Mouse (Mus musculus): ENCODE measurements around the gene Pdia5. TPM values are rescaled to one million over a fixed set of nuclear protein-coding genes. Genes with fewer than 3 reads are reported as not detected.

Pdia5 gene
- polyA plus RNA-seq, 1 experiment from 2014 or later, result 12.2 TPM

GRCm38 (mm10) chr16:35455822-35456221, 34.9 kb downstream of the Pdia5 start:
- 92% methylated on average over 10 of the region's 10 CpGs for WGBS

GRCm38 (mm10) chr16:35450018-35450630, 40.5 kb downstream of the Pdia5 start:
- Histone ChIP-seq H3K27ac (replicated peaks; ENCODE audit: low read depth, low read length) (no peak overlapping the region), H3K9ac (replicated peaks; ENCODE audit: low read length) (no peak overlapping the region), H3K9me3 (replicated peaks; ENCODE audit: control insufficient read depth, low read length) (no peaks in the 10 kb centered on the region), H3K4me2 (ENCODE audit: low read depth, low read length) (no peak overlapping the region), H3K27me3 (ENCODE audit: control insufficient read depth, insufficient read depth, low read length) (no peaks in the 10 kb centered on the region), H3K4me3 (ENCODE audit: low read depth, low read length) (no peak overlapping the region), H3K4me1 (ENCODE audit: control insufficient read depth, insufficient read depth, low read length) (no peaks in the 10 kb centered on the region), H3K36me3 (replicated peaks; ENCODE audit: control insufficient read depth, insufficient read depth, low read depth, low read length) (no peaks in the 10 kb centered on the region)
- ATAC-seq (replicated peaks; ENCODE audit: insufficient number of reproducible peaks, low FRiP score, low TSS enrichment, low read depth) (no peak), DNase-seq (ENCODE audit: low spot score) (no peak)
- WGBS, result 93% methylated on average over 16 of the region's 16 CpGs

More at GRCm38 (mm10) chr16:35455822-35456221, 34.9 kb downstream of the Pdia5 start:
- H3K4me3 ChIP-seq (ENCODE audit: low read depth, low read length), result no peak overlapping the region
- ATAC-seq (replicated peaks; ENCODE audit: insufficient number of reproducible peaks, low FRiP score, low TSS enrichment, low read depth) (no peak), DNase-seq (ENCODE audit: low spot score) (no peak)
- no peaks in the 10 kb centered on the region for H3K36me3 ChIP-seq (replicated peaks; ENCODE audit: control insufficient read depth, insufficient read depth, low read depth, low read length)
- H3K27me3 ChIP-seq (ENCODE audit: control insufficient read depth, insufficient read depth, low read length), result no peaks in the 10 kb centered on the region
- H3K4me2 ChIP-seq (ENCODE audit: low read depth, low read length), result no peak overlapping the region
- H3K4me1 ChIP-seq (ENCODE audit: control insufficient read depth, insufficient read depth, low read length), result no peaks in the 10 kb centered on the region
- no peak overlapping the region for H3K9ac ChIP-seq (replicated peaks; ENCODE audit: low read length)
- H3K27ac ChIP-seq (replicated peaks; ENCODE audit: low read depth, low read length), result no peak overlapping the region
- H3K9me3 ChIP-seq (replicated peaks; ENCODE audit: control insufficient read depth, low read length), result no peaks in the 10 kb centered on the region

- ATAC-seq (replicated peaks; ENCODE audit: insufficient number of reproducible peaks, low FRiP score, low TSS enrichment, low read depth), result no peak
- WGBS, result 92% methylated on average over 4 of the region's 4 CpGs
- H3K4me1 ChIP-seq (ENCODE audit: control insufficient read depth, insufficient read depth, low read length), result no peaks in the 10 kb centered on the region
Measured at GRCm38 (mm10) chr16:35442026-35442415, 48.7 kb downstream of the Pdia5 start.

GRCm38 (mm10) chr16:35441346-35442025, 49.2 kb downstream of the Pdia5 start:
- H3K27me3 ChIP-seq (ENCODE audit: control insufficient read depth, insufficient read depth, low read length), result no peaks in the 10 kb centered on the region
- H3K9me3 ChIP-seq (replicated peaks; ENCODE audit: control insufficient read depth, low read length), result no peaks in the 10 kb centered on the region
- no peaks in the 10 kb centered on the region for H3K4me1 ChIP-seq (ENCODE audit: control insufficient read depth, insufficient read depth, low read length)
- H3K4me3 ChIP-seq (ENCODE audit: low read depth, low read length), result no peak overlapping the region
- DNase-seq (ENCODE audit: low spot score), result no peak
- H3K27ac ChIP-seq (replicated peaks; ENCODE audit: low read depth, low read length), result no peak overlapping the region
- no peak overlapping the region for H3K4me2 ChIP-seq (ENCODE audit: low read depth, low read length)
- no peaks in the 10 kb centered on the region for H3K36me3 ChIP-seq (replicated peaks; ENCODE audit: control insufficient read depth, insufficient read depth, low read depth, low read length)
- ATAC-seq (replicated peaks; ENCODE audit: insufficient number of reproducible peaks, low FRiP score, low TSS enrichment, low read depth), result no peak
- WGBS, result 92% methylated on average over 9 of the region's 9 CpGs
- no peak overlapping the region for H3K9ac ChIP-seq (replicated peaks; ENCODE audit: low read length)

More at GRCm38 (mm10) chr16:35442026-35442415, 48.7 kb downstream of the Pdia5 start:
- H3K4me3 ChIP-seq (ENCODE audit: low read depth, low read length), result no peak overlapping the region
- no peak overlapping the region for H3K27ac ChIP-seq (replicated peaks; ENCODE audit: low read depth, low read length)
- no peak overlapping the region for H3K9ac ChIP-seq (replicated peaks; ENCODE audit: low read length)
- no peak overlapping the region for H3K4me2 ChIP-seq (ENCODE audit: low read depth, low read length)
- no peaks in the 10 kb centered on the region for H3K27me3 ChIP-seq (ENCODE audit: control insufficient read depth, insufficient read depth, low read length)
- H3K9me3 ChIP-seq (replicated peaks; ENCODE audit: control insufficient read depth, low read length), result no peaks in the 10 kb centered on the region
- no peaks in the 10 kb centered on the region for H3K36me3 ChIP-seq (replicated peaks; ENCODE audit: control insufficient read depth, insufficient read depth, low read depth, low read length)
- DNase-seq (ENCODE audit: low spot score), result no peak

GRCm38 (mm10) chr16:35439046-35439445, 51.6 kb downstream of the Pdia5 start:
- Histone ChIP-seq H3K4me2 (ENCODE audit: low read depth, low read length) (no peak overlapping the region), H3K9me3 (replicated peaks; ENCODE audit: control insufficient read depth, low read length) (no peaks in the 10 kb centered on the region), H3K27ac (replicated peaks; ENCODE audit: low read depth, low read length) (no peak overlapping the region), H3K4me1 (ENCODE audit: control insufficient read depth, insufficient read depth, low read length) (no peaks in the 10 kb centered on the region), H3K36me3 (replicated peaks; ENCODE audit: control insufficient read depth, insufficient read depth, low read depth, low read length) (no peaks in the 10 kb centered on the region), H3K27me3 (ENCODE audit: control insufficient read depth, insufficient read depth, low read length) (no peaks in the 10 kb centered on the region), H3K4me3 (ENCODE audit: low read depth, low read length) (no peak overlapping the region), H3K9ac (replicated peaks; ENCODE audit: low read length) (no peak overlapping the region)
- ATAC-seq (replicated peaks; ENCODE audit: insufficient number of reproducible peaks, low FRiP score, low TSS enrichment, low read depth), result no peak
- DNase-seq (ENCODE audit: low spot score), result no peak
- WGBS, result 82% methylated on average over 1 of the region's 1 CpGs

GRCm38 (mm10) chr16:35431608-35432007, 59.1 kb downstream of the Pdia5 start:
- no peaks in the 10 kb centered on the region for H3K36me3 ChIP-seq (replicated peaks; ENCODE audit: control insufficient read depth, insufficient read depth, low read depth, low read length)
- H3K27ac ChIP-seq (replicated peaks; ENCODE audit: low read depth, low read length), result no peak overlapping the region
- H3K4me1 ChIP-seq (ENCODE audit: control insufficient read depth, insufficient read depth, low read length), result no peaks in the 10 kb centered on the region
- no peaks in the 10 kb centered on the region for H3K9me3 ChIP-seq (replicated peaks; ENCODE audit: control insufficient read depth, low read length)
- no peaks in the 10 kb centered on the region for H3K27me3 ChIP-seq (ENCODE audit: control insufficient read depth, insufficient read depth, low read length)
- H3K4me2 ChIP-seq (ENCODE audit: low read depth, low read length), result no peak overlapping the region
- WGBS, result 91% methylated on average over 4 of the region's 4 CpGs
- ATAC-seq (replicated peaks; ENCODE audit: insufficient number of reproducible peaks, low FRiP score, low TSS enrichment, low read depth) (no peak), DNase-seq (ENCODE audit: low spot score) (no peak)
- no peak overlapping the region for H3K4me3 ChIP-seq (ENCODE audit: low read depth, low read length)
- no peak overlapping the region for H3K9ac ChIP-seq (replicated peaks; ENCODE audit: low read length)

GRCm38 (mm10) chr16:35424926-35425325, 65.7 kb downstream of the Pdia5 start:
- no peak for ATAC-seq (replicated peaks; ENCODE audit: insufficient number of reproducible peaks, low FRiP score, low TSS enrichment, low read depth)
- Histone ChIP-seq H3K27ac (replicated peaks; ENCODE audit: low read depth, low read length) (no peak overlapping the region), H3K4me2 (ENCODE audit: low read depth, low read length) (no peak overlapping the region), H3K27me3 (ENCODE audit: control insufficient read depth, insufficient read depth, low read length) (no peaks in the 10 kb centered on the region), H3K9ac (replicated peaks; ENCODE audit: low read length) (no peak overlapping the region), H3K36me3 (replicated peaks; ENCODE audit: control insufficient read depth, insufficient read depth, low read depth, low read length) (no peaks in the 10 kb centered on the region), H3K4me3 (ENCODE audit: low read depth, low read length) (no peak overlapping the region), H3K4me1 (ENCODE audit: control insufficient read depth, insufficient read depth, low read length) (no peaks in the 10 kb centered on the region), H3K9me3 (replicated peaks; ENCODE audit: control insufficient read depth, low read length) (no peaks in the 10 kb centered on the region)
- no peak for DNase-seq (ENCODE audit: low spot score)
- WGBS, result 89% methylated on average over 4 of the region's 4 CpGs
